Mouse (Mus musculus): ENCODE results near the gene Tnni3k. TPM values are rescaled to one million over a fixed set of nuclear protein-coding genes. Genes with fewer than 3 reads are reported as not detected.

Gene Tnni3k
- polyA plus RNA-seq, 1 experiment from 2014 or later = 0.22 TPM

GRCm38 (mm10) chr3:155034323-155034722 is 20.9 kb downstream of the Tnni3k start:
- H3K27ac ChIP-seq = no peak overlapping the region
- no peaks in the 10 kb centered on the region for H3K9me3 ChIP-seq
- peaks cover 5% of the 10 kb centered on the region; the same call in 1 of the 2 replicates for H3K4me1 ChIP-seq (replicated peaks)
- DNase-seq (ENCODE audit: low spot score) = no peak
- no peak overlapping the region for H3K4me3 ChIP-seq
- no peaks in the 10 kb centered on the region for H3K36me3 ChIP-seq
- WGBS = 79% methylated on average over 7 of the region's 7 CpGs
- H3K27me3 ChIP-seq (ENCODE audit: insufficient read depth, poor library complexity, severe bottlenecking) = no peaks in the 10 kb centered on the region

- no peak for DNase-seq (ENCODE audit: low spot score)
- no peak overlapping the region for H3K4me3 ChIP-seq
- no peak overlapping the region for H3K27ac ChIP-seq
- H3K36me3 ChIP-seq = no peaks in the 10 kb centered on the region
- no peaks in the 10 kb centered on the region for H3K4me1 ChIP-seq (replicated peaks)
- no peaks in the 10 kb centered on the region for H3K27me3 ChIP-seq (ENCODE audit: insufficient read depth, poor library complexity, severe bottlenecking)
- no peaks in the 10 kb centered on the region for H3K9me3 ChIP-seq
- WGBS = 93% methylated on average over 9 of the region's 9 CpGs
Measured at GRCm38 (mm10) chr3:155030200-155030599, 25.0 kb downstream of the Tnni3k start.

GRCm38 (mm10) chr3:155002781-155003180 is 52.4 kb downstream of the Tnni3k start:
- Histone ChIP-seq H3K27ac (no peak overlapping the region), H3K27me3 (ENCODE audit: insufficient read depth, poor library complexity, severe bottlenecking) (no peaks in the 10 kb centered on the region), H3K4me1 (replicated peaks) (no peaks in the 10 kb centered on the region), H3K4me3 (no peak overlapping the region), H3K36me3 (no peaks in the 10 kb centered on the region), H3K9me3 (no peaks in the 10 kb centered on the region)
- 81% methylated on average over 4 of the region's 4 CpGs for WGBS
- no peak for DNase-seq (ENCODE audit: low spot score)

GRCm38 (mm10) chr3:155001056-155001455 is 54.2 kb downstream of the Tnni3k start:
- no peak overlapping the region for H3K27ac ChIP-seq
- DNase-seq (ENCODE audit: low spot score) = no peak
- no peaks in the 10 kb centered on the region for H3K27me3 ChIP-seq (ENCODE audit: insufficient read depth, poor library complexity, severe bottlenecking)
- H3K36me3 ChIP-seq = no peaks in the 10 kb centered on the region
- no peaks in the 10 kb centered on the region for H3K4me1 ChIP-seq (replicated peaks)
- H3K9me3 ChIP-seq = no peaks in the 10 kb centered on the region
- no peak overlapping the region for H3K4me3 ChIP-seq

GRCm38 (mm10) chr3:154992678-154993077 is 62.5 kb downstream of the Tnni3k start:
- Histone ChIP-seq H3K27me3 (ENCODE audit: insufficient read depth, poor library complexity, severe bottlenecking) (no peaks in the 10 kb centered on the region), H3K9me3 (no peaks in the 10 kb centered on the region), H3K4me3 (no peak overlapping the region), H3K36me3 (no peaks in the 10 kb centered on the region), H3K4me1 (replicated peaks) (no peaks in the 10 kb centered on the region), H3K27ac (no peak overlapping the region)
- no peak for DNase-seq (ENCODE audit: low spot score)

GRCm38 (mm10) chr3:154979101-154979500 is 76.1 kb downstream of the Tnni3k start:
- Histone ChIP-seq H3K4me1 (replicated peaks) (no peaks in the 10 kb centered on the region), H3K9me3 (0 out of 2 replicates have a peak, but pooled peaks cover 2% of the 10 kb centered on the region), H3K27ac (no peak overlapping the region), H3K27me3 (ENCODE audit: insufficient read depth, poor library complexity, severe bottlenecking) (no peaks in the 10 kb centered on the region), H3K36me3 (no peaks in the 10 kb centered on the region), H3K4me3 (no peak overlapping the region)
- WGBS = 87% methylated on average over 7 of the region's 7 CpGs
- DNase-seq (ENCODE audit: low spot score) = peak; percentile 6

- no peaks in the 10 kb centered on the region for H3K9me3 ChIP-seq
- WGBS = 79% methylated on average over 1 of the region's 1 CpGs
- no peak overlapping the region for H3K4me3 ChIP-seq
- DNase-seq (ENCODE audit: low spot score) = no peak
- H3K4me1 ChIP-seq (replicated peaks) = peaks cover 3% of the 10 kb centered on the region; the same call in 1 of the 2 replicates
- no peaks in the 10 kb centered on the region for H3K27me3 ChIP-seq (ENCODE audit: insufficient read depth, poor library complexity, severe bottlenecking)
- H3K27ac ChIP-seq = no peak overlapping the region
- no peaks in the 10 kb centered on the region for H3K36me3 ChIP-seq
Measured at GRCm38 (mm10) chr3:154971626-154972025, 83.6 kb downstream of the Tnni3k start.

- no peak for DNase-seq (ENCODE audit: low spot score)
Measured at GRCm38 (mm10) chr3:154970981-154971380, 84.2 kb downstream of the Tnni3k start.

GRCm38 (mm10) chr3:154961284-154961683 is 93.9 kb downstream of the Tnni3k start:
- H3K4me3 ChIP-seq = no peak overlapping the region
- no peak overlapping the region for H3K27ac ChIP-seq
- H3K9me3 ChIP-seq = no peaks in the 10 kb centered on the region
- H3K27me3 ChIP-seq (ENCODE audit: insufficient read depth, poor library complexity, severe bottlenecking) = no peaks in the 10 kb centered on the region
- no peaks in the 10 kb centered on the region for H3K4me1 ChIP-seq (replicated peaks)
- DNase-seq (ENCODE audit: low spot score) = no peak
- no peaks in the 10 kb centered on the region for H3K36me3 ChIP-seq
- 66% methylated on average over 3 of the region's 3 CpGs for WGBS

More at GRCm38 (mm10) chr3:154970981-154971380, 84.2 kb downstream of the Tnni3k start:
- no peak overlapping the region for H3K4me3 ChIP-seq
- WGBS = 73% methylated on average over 2 of the region's 2 CpGs
- no peaks in the 10 kb centered on the region for H3K9me3 ChIP-seq
- no peak overlapping the region for H3K27ac ChIP-seq
- H3K36me3 ChIP-seq = no peaks in the 10 kb centered on the region
- peaks cover 3% of the 10 kb centered on the region; the same call in 1 of the 2 replicates for H3K4me1 ChIP-seq (replicated peaks)
- H3K27me3 ChIP-seq (ENCODE audit: insufficient read depth, poor library complexity, severe bottlenecking) = no peaks in the 10 kb centered on the region

- DNase-seq (ENCODE audit: low spot score) = no peak
- WGBS = 67% methylated on average over 2 of the region's 2 CpGs
Measured at GRCm38 (mm10) chr3:154953088-154953487, 102.1 kb downstream of the Tnni3k start.

GRCm38 (mm10) chr3:154949551-154949950 is 105.7 kb downstream of the Tnni3k start:
- Histone ChIP-seq H3K27me3 (ENCODE audit: insufficient read depth, poor library complexity, severe bottlenecking) (no peaks in the 10 kb centered on the region), H3K4me3 (no peak overlapping the region), H3K9me3 (no peaks in the 10 kb centered on the region), H3K27ac (no peak overlapping the region), H3K36me3 (no peaks in the 10 kb centered on the region), H3K4me1 (replicated peaks) (peaks cover 5% of the 10 kb centered on the region; the same call in 1 of the 2 replicates)
- no peak for DNase-seq (ENCODE audit: low spot score)
- 81% methylated on average over 2 of the region's 2 CpGs for WGBS

More at GRCm38 (mm10) chr3:154953088-154953487, 102.1 kb downstream of the Tnni3k start:
- H3K9me3 ChIP-seq = no peaks in the 10 kb centered on the region
- no peaks in the 10 kb centered on the region for H3K36me3 ChIP-seq
- H3K27me3 ChIP-seq (ENCODE audit: insufficient read depth, poor library complexity, severe bottlenecking) = no peaks in the 10 kb centered on the region
- H3K4me3 ChIP-seq = no peak overlapping the region
- H3K27ac ChIP-seq = no peak overlapping the region
- peaks cover 5% of the 10 kb centered on the region; the same call in 1 of the 2 replicates for H3K4me1 ChIP-seq (replicated peaks)

GRCm38 (mm10) chr3:154945688-154946161 is 109.5 kb downstream of the Tnni3k start:
- no peaks in the 10 kb centered on the region for H3K4me1 ChIP-seq (replicated peaks)
- no peaks in the 10 kb centered on the region for H3K27me3 ChIP-seq (ENCODE audit: insufficient read depth, poor library complexity, severe bottlenecking)
- H3K27ac ChIP-seq = no peak overlapping the region
- no peak for DNase-seq (ENCODE audit: low spot score)
- no peak overlapping the region for H3K4me3 ChIP-seq
- H3K9me3 ChIP-seq = no peaks in the 10 kb centered on the region
- no peaks in the 10 kb centered on the region for H3K36me3 ChIP-seq
- WGBS = 80% methylated on average over 6 of the region's 6 CpGs

GRCm38 (mm10) chr3:154927757-154928156 is 127.5 kb downstream of the Tnni3k start:
- no peaks in the 10 kb centered on the region for H3K27me3 ChIP-seq (ENCODE audit: insufficient read depth, poor library complexity, severe bottlenecking)
- H3K27ac ChIP-seq = 0 out of 2 replicates have a peak overlapping the region, but pooled peaks have one; percentile 5
- H3K36me3 ChIP-seq = no peaks in the 10 kb centered on the region
- H3K4me3 ChIP-seq = no peak overlapping the region
- peak; percentile 4 for DNase-seq (ENCODE audit: low spot score)
- WGBS = 59% methylated on average over 8 of the region's 8 CpGs
- H3K9me3 ChIP-seq = no peaks in the 10 kb centered on the region
- H3K4me1 ChIP-seq (replicated peaks) = peaks cover 7% of the 10 kb centered on the region; the same call in 1 of the 2 replicates

GRCm38 (mm10) chr3:154924936-154925335 is 130.3 kb downstream of the Tnni3k start:
- 91% methylated on average over 8 of the region's 8 CpGs for WGBS
- Histone ChIP-seq H3K4me1 (replicated peaks) (peaks cover 7% of the 10 kb centered on the region; the same call in 1 of the 2 replicates), H3K27me3 (ENCODE audit: insufficient read depth, poor library complexity, severe bottlenecking) (no peaks in the 10 kb centered on the region), H3K9me3 (no peaks in the 10 kb centered on the region), H3K36me3 (no peaks in the 10 kb centered on the region), H3K4me3 (no peak overlapping the region), H3K27ac (no peak overlapping the region)
- no peak for DNase-seq (ENCODE audit: low spot score)
